Mouse (Mus musculus) midbrain, postnatal 0 days (tissue): ENCODE measurements around the gene Smtnl1. TPM values are rescaled to one million over a fixed set of nuclear protein-coding genes. Genes with fewer than 3 reads are reported as not detected.

ENCODE experiments used
- ATAC-seq: fragments of 200-750 bp; cut with Nextera tagmentation; 2 replicates; pipeline ENCODE4 v1.8.0; 2017; ENCODE audit warnings: moderate number of reproducible peaks, mild to moderate bottlenecking, moderate TSS enrichment, moderate library complexity; ENCODE audit not compliant: low FRiP score
- DNase-seq: peaks from one replicate; pipeline ENCODE4 v3.0.0-alpha.2; 2015; ENCODE audit warnings: low spot score
- H3K27ac ChIP-seq: fragments of 300-500 bp; sonication (generic); 2 replicates; pipeline ENCODE4 v1.5.1; 2014; ENCODE audit warnings: low read depth, mild to moderate bottlenecking, low read length, mixed read lengths
- H3K27me3 ChIP-seq: fragments of 300-500 bp; sonication (generic); 2 replicates; pipeline ENCODE4 v1.6.1; 2014; ENCODE audit warnings: low read length, control low read depth, mixed read lengths; ENCODE audit not compliant: insufficient read depth
- H3K36me3 ChIP-seq: fragments of 300-500 bp; sonication (generic); 2 replicates; pipeline ENCODE4 v1.6.1; 2014; ENCODE audit warnings: low read length, control low read depth, mixed read lengths; ENCODE audit not compliant: insufficient read depth
- H3K4me1 ChIP-seq: fragments of 300-500 bp; sonication (generic); 2 replicates; pipeline ENCODE4 v1.6.1; 2014; ENCODE audit warnings: mild to moderate bottlenecking, control low read depth, antibody characterized with exemption, low read length, mixed read lengths; ENCODE audit not compliant: insufficient read depth
- H3K4me2 ChIP-seq: fragments of 300-500 bp; sonication (generic); 2 replicates; pipeline ENCODE4 v1.6.1; 2014; ENCODE audit warnings: low read depth, mild to moderate bottlenecking, low read length, mixed read lengths; ENCODE audit not compliant: poor library complexity, severe bottlenecking
- H3K4me3 ChIP-seq: fragments of 300-500 bp; sonication (generic); 2 replicates; pipeline ENCODE4 v1.5.1; 2014; ENCODE audit warnings: low read depth, mild to moderate bottlenecking, low read length, moderate library complexity
- H3K9ac ChIP-seq: fragments of 300-500 bp; sonication (generic); replicated peaks from 2 replicates; pipeline ENCODE4 v1.6.1; 2014; ENCODE audit warnings: mild to moderate bottlenecking, low read length, moderate library complexity, mixed read lengths; ENCODE audit not compliant: poor library complexity, severe bottlenecking
- H3K9me3 ChIP-seq: fragments of 300-500 bp; sonication (generic); 2 replicates; pipeline ENCODE4 v1.6.1; 2016; ENCODE audit warnings: low read length, control low read depth
- CTCF ChIP-seq: IDR thresholded peaks from 2 replicates; pipeline ENCODE4 v1.5.1; 2016; ENCODE audit warnings: antibody characterized with exemption, mild to moderate bottlenecking
- WGBS: fragments of 180-500 bp; shearing (Covaris S2); extraction: QIAGEN DNeasy Blood & Tissue Kit; methylation state at CpG from one replicate; pipeline ENCODE4 v1.1.7; 2014; 5-methylcytosine and 5-hydroxymethylcytosine counted together
- polyA plus RNA-seq: library from polyadenylated mRNA; unstranded; fragments of >200 nt; fragmentation: Nextera tagmentation; extraction: Ambion mirVana; gene quantifications from 2 replicates; pipeline ENCODE4 v1.2.1, GENCODE M21; 2015
- total RNA-seq: library from RNA; depleted of rRNA; stranded (reverse); fragments of >200 nt; gene quantifications from 2 replicates; pipeline ENCODE4 v1.2.3, GENCODE M21; 2014

The Smtnl1 gene
- total and polyA plus RNA-seq, 2 experiments from 2014 or later: not detected

GRCm38 (mm10) chr2:84773195-84773594 lies 49.3 kb downstream of the Smtnl1 start:
- no peak overlapping the region for H3K4me3 ChIP-seq
- no peak overlapping the region for H3K9ac ChIP-seq
- peaks cover 6% of the 10 kb centered on the region; the same call in 1 of the 2 replicates for H3K4me1 ChIP-seq
- no peak for TF ChIP-seq CTCF
- 86% methylated on average over 5 of the region's 5 CpGs for WGBS
- no peak overlapping the region for H3K27ac ChIP-seq
- no peaks in the 10 kb centered on the region for H3K36me3 ChIP-seq
- H3K9me3 ChIP-seq: no peaks in the 10 kb centered on the region
- H3K27me3 ChIP-seq: no peaks in the 10 kb centered on the region
- DNase-seq (no peak), ATAC-seq (no peak)
- no peak overlapping the region for H3K4me2 ChIP-seq

GRCm38 (mm10) chr2:84772454-84772853 lies 50.0 kb downstream of the Smtnl1 start:
- H3K27me3 ChIP-seq: no peaks in the 10 kb centered on the region
- no peak overlapping the region for H3K4me2 ChIP-seq
- WGBS: 90% methylated on average over 4 of the region's 4 CpGs
- no peak overlapping the region for H3K4me3 ChIP-seq
- ATAC-seq (no peak), DNase-seq (no peak)
- H3K27ac ChIP-seq: no peak overlapping the region
- H3K9ac ChIP-seq: no peak overlapping the region
- no peaks in the 10 kb centered on the region for H3K36me3 ChIP-seq
- no peaks in the 10 kb centered on the region for H3K9me3 ChIP-seq
- no peak for TF ChIP-seq CTCF
- H3K4me1 ChIP-seq: peaks cover 3% of the 10 kb centered on the region; the same call in 1 of the 2 replicates

- H3K4me1 ChIP-seq: 0 out of 2 replicates have a peak, but pooled peaks cover 3% of the 10 kb centered on the region
- DNase-seq: no peak
- no peaks in the 10 kb centered on the region for H3K9me3 ChIP-seq
- H3K27me3 ChIP-seq: no peaks in the 10 kb centered on the region
- H3K36me3 ChIP-seq: no peaks in the 10 kb centered on the region
- 78% methylated on average over 6 of the region's 6 CpGs for WGBS
- H3K9ac ChIP-seq: no peak overlapping the region
- H3K4me3 ChIP-seq: no peak overlapping the region
- H3K27ac ChIP-seq: no peak overlapping the region
- TF ChIP-seq CTCF: no peak
- H3K4me2 ChIP-seq: no peak overlapping the region
- ATAC-seq: no peak
Measured at GRCm38 (mm10) chr2:84770501-84770900, 52.0 kb downstream of the Smtnl1 start.

GRCm38 (mm10) chr2:84762818-84763217 lies 59.6 kb downstream of the Smtnl1 start:
- Histone ChIP-seq H3K27me3 (no peaks in the 10 kb centered on the region), H3K9ac (no peak overlapping the region), H3K4me2 (no peak overlapping the region), H3K27ac (no peak overlapping the region), H3K9me3 (no peaks in the 10 kb centered on the region), H3K36me3 (no peaks in the 10 kb centered on the region), H3K4me1 (no peaks in the 10 kb centered on the region), H3K4me3 (no peak overlapping the region)
- no peak for ATAC-seq
- TF ChIP-seq CTCF: no peak
- 48% methylated on average over 1 of the region's 1 CpGs for WGBS
- DNase-seq: no peak

GRCm38 (mm10) chr2:84762295-84762694 lies 60.2 kb downstream of the Smtnl1 start:
- DNase-seq (no peak), ATAC-seq (no peak)
- no peaks in the 10 kb centered on the region for H3K9me3 ChIP-seq
- no peak overlapping the region for H3K4me3 ChIP-seq
- no peak for TF ChIP-seq CTCF
- H3K9ac ChIP-seq: no peak overlapping the region
- H3K4me2 ChIP-seq: no peak overlapping the region
- H3K27me3 ChIP-seq: no peaks in the 10 kb centered on the region
- no peak overlapping the region for H3K27ac ChIP-seq
- H3K4me1 ChIP-seq: no peaks in the 10 kb centered on the region
- 29% methylated on average over 4 of the region's 4 CpGs for WGBS
- H3K36me3 ChIP-seq: no peaks in the 10 kb centered on the region

- Histone ChIP-seq H3K9me3 (no peaks in the 10 kb centered on the region), H3K4me3 (no peak overlapping the region), H3K4me1 (no peaks in the 10 kb centered on the region), H3K27me3 (no peaks in the 10 kb centered on the region), H3K4me2 (no peak overlapping the region), H3K9ac (no peak overlapping the region), H3K27ac (no peak overlapping the region), H3K36me3 (no peaks in the 10 kb centered on the region)
- TF ChIP-seq CTCF: no peak
- WGBS: 90% methylated on average over 1 of the region's 1 CpGs
- ATAC-seq (no peak), DNase-seq (no peak)
Measured at GRCm38 (mm10) chr2:84761840-84762239, 60.6 kb downstream of the Smtnl1 start.
